Mouse (Mus musculus): Measurements from ENCODE around the gene Jdp2.

DNA sequence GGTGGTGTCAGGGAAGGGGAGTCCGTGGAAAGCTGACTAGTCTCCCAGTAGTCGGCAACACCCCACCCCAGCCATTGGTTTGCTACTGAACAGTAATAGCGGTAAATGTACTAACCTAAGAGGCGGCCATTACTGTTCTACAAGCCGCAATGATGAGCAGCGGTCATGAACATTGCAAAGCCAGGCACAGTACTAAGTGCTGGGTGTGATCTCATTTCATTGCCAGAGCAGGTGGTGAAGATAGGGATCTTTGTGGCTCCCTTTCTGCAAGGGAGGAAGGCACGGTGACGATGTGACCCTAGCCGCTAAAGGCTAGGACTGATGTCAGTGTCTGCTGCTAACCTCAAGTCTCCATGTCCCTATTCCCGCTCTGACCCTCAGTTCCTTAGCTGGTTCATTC, 33.5 kb downstream of the Jdp2 start:
- TF ChIP-seq POLR2A (IDR thresholded peaks at IDR 0.05; ENCODE audit: extremely low read depth, insufficient read depth, low read length) (no peak), CTCF (IDR thresholded peaks at IDR 0.05; ENCODE audit: extremely low read depth, insufficient read depth, low read length) (no peak)

Data from cortical plate, adult 2 months (tissue).